Mouse (Mus musculus) intestine, embryonic 15.5 days (tissue): ENCODE results near the gene Gm3417. TPM values are rescaled to one million over a fixed set of nuclear protein-coding genes. Genes with fewer than 3 reads are reported as not detected.
"Not testable (repeated sequence)": the region's sequence is repeated elsewhere in the genome, so short reads cannot be mapped to it uniquely, and the experiment has no call there.

Experiments
- ATAC-seq: fragments of 200-750 bp; cut with Nextera tagmentation; 2 replicates; pipeline ENCODE4 v1.8.0; 2017; ENCODE audit warnings: moderate TSS enrichment, moderate library complexity
- H3K27ac ChIP-seq: fragments of 300-500 bp; sonication (generic); 2 replicates; pipeline ENCODE4 v1.5.1; 2015; ENCODE audit warnings: mild to moderate bottlenecking, inconsistent platforms
- H3K27me3 ChIP-seq: fragments of 300-500 bp; sonication (generic); replicated peaks from 2 replicates; pipeline ENCODE4 v1.6.1; 2015; ENCODE audit warnings: inconsistent platforms
- H3K36me3 ChIP-seq: fragments of 300-500 bp; sonication (generic); 2 replicates; pipeline ENCODE4 v1.6.1; 2015; ENCODE audit warnings: inconsistent platforms
- H3K4me1 ChIP-seq: fragments of 300-500 bp; sonication (generic); replicated peaks from 2 replicates; pipeline ENCODE4 v1.6.1; 2015; ENCODE audit warnings: inconsistent platforms
- H3K4me2 ChIP-seq: fragments of 300-500 bp; sonication (generic); replicated peaks from 2 replicates; pipeline ENCODE4 v1.6.1; 2015; ENCODE audit warnings: mild to moderate bottlenecking, inconsistent platforms
- H3K4me3 ChIP-seq: fragments of 300-500 bp; sonication (generic); replicated peaks from 2 replicates; pipeline ENCODE4 v1.5.1; 2015; ENCODE audit warnings: inconsistent platforms
- H3K9ac ChIP-seq: fragments of 300-500 bp; sonication (generic); 2 replicates; pipeline ENCODE4 v1.6.1; 2015; ENCODE audit warnings: inconsistent platforms
- H3K9me3 ChIP-seq: fragments of 300-500 bp; sonication (generic); 2 replicates; pipeline ENCODE4 v1.6.1; 2016; ENCODE audit warnings: inconsistent platforms
- WGBS: fragments of 180-500 bp; shearing (Covaris S2); methylation state at CpG from one replicate; pipeline ENCODE4 v1.1.7; 2015; 5-methylcytosine and 5-hydroxymethylcytosine counted together
- polyA plus RNA-seq: library from polyadenylated mRNA; unstranded; fragments of >200 nt; fragmentation: Nextera tagmentation; extraction: Ambion mirVana; gene quantifications from 2 replicates; pipeline ENCODE4 v1.2.1, GENCODE M21; 2015

Gm3417 gene
- polyA plus RNA-seq: 0.72 and 2.7 TPM in 2 replicates

- H3K4me1 ChIP-seq, H3K36me3 ChIP-seq, H3K27ac ChIP-seq, H3K27me3 ChIP-seq, H3K9ac ChIP-seq, H3K9me3 ChIP-seq, H3K4me2 ChIP-seq, H3K4me3 ChIP-seq: not testable (repeated sequence)
- no CpG with 5 or more reads among the region's 60 CpGs for WGBS
- peak; percentile 99 for ATAC-seq
Measured at GRCm38 (mm10) chr17:14978362-14979038, at the start of gene Gm3417, which contains the start of gene 9030025P20Rik. Gene Gm3417, minus strand, starts transcription at chr17:14978790. Gene 9030025P20Rik, plus strand, starts transcription at chr17:14978468.

- ATAC-seq, H3K4me2 ChIP-seq, H3K9ac ChIP-seq, H3K36me3 ChIP-seq, H3K4me3 ChIP-seq, H3K9me3 ChIP-seq, H3K27ac ChIP-seq, H3K4me1 ChIP-seq, H3K27me3 ChIP-seq: not testable (repeated sequence)
- no CpG with 5 or more reads among the region's 6 CpGs for WGBS
Measured at GRCm38 (mm10) chr17:15025513-15025912, 46.9 kb upstream of the Gm3417 start.

GRCm38 (mm10) chr17:15024502-15025193, 46.1 kb upstream of the Gm3417 start:
- not testable (repeated sequence) for H3K4me3 ChIP-seq, H3K27me3 ChIP-seq, H3K27ac ChIP-seq, H3K9ac ChIP-seq, H3K4me1 ChIP-seq, H3K36me3 ChIP-seq, H3K4me2 ChIP-seq, H3K9me3 ChIP-seq
- whole genome bisulfite sequencing: no CpG with 5 or more reads among the region's 48 CpGs
- peak; percentile 85 for ATAC-seq

GRCm38 (mm10) chr17:15023878-15024492, 45.4 kb upstream of the Gm3417 start:
- not testable (repeated sequence) for H3K9me3 ChIP-seq, H3K9ac ChIP-seq, H3K4me2 ChIP-seq, H3K36me3 ChIP-seq, H3K4me3 ChIP-seq, H3K27ac ChIP-seq, H3K4me1 ChIP-seq, H3K27me3 ChIP-seq
- peak; percentile 89 for ATAC-seq
- no CpG with 5 or more reads among the region's 97 CpGs for WGBS

GRCm38 (mm10) chr17:15021503-15022220, 43.1 kb upstream of the Gm3417 start:
- H3K9me3 ChIP-seq, H3K27ac ChIP-seq, H3K36me3 ChIP-seq, H3K4me3 ChIP-seq, H3K27me3 ChIP-seq, ATAC-seq, H3K4me2 ChIP-seq, H3K9ac ChIP-seq, H3K4me1 ChIP-seq: not testable (repeated sequence)
- 90% methylated on average over 3 of the region's 3 CpGs for WGBS

GRCm38 (mm10) chr17:15009706-15010413, 31.3 kb upstream of the Gm3417 start, which contains the start of gene Gm3435:
Gene Gm3435, plus strand, starts transcription at chr17:15010176.
- H3K4me2 ChIP-seq, H3K4me1 ChIP-seq, H3K9me3 ChIP-seq, H3K9ac ChIP-seq, H3K27me3 ChIP-seq, H3K36me3 ChIP-seq, H3K27ac ChIP-seq, H3K4me3 ChIP-seq: not testable (repeated sequence)
- ATAC-seq: peak; percentile 99
- WGBS: no CpG with 5 or more reads among the region's 60 CpGs

GRCm38 (mm10) chr17:15009088-15009487, 30.5 kb upstream of the Gm3417 start:
- no CpG with 5 or more reads among the region's 3 CpGs for WGBS
- H3K27ac ChIP-seq, H3K4me1 ChIP-seq, H3K9ac ChIP-seq, H3K4me2 ChIP-seq, H3K4me3 ChIP-seq, H3K36me3 ChIP-seq, H3K27me3 ChIP-seq, H3K9me3 ChIP-seq: not testable (repeated sequence)
- ATAC-seq: peak; percentile 39; the same call in 1 of the 2 replicates

- not testable (repeated sequence) for H3K4me2 ChIP-seq, H3K4me3 ChIP-seq, H3K36me3 ChIP-seq, H3K9ac ChIP-seq, H3K9me3 ChIP-seq, H3K27ac ChIP-seq, H3K4me1 ChIP-seq, H3K27me3 ChIP-seq, ATAC-seq
- WGBS: no CpG with 5 or more reads among the region's 4 CpGs
Measured at GRCm38 (mm10) chr17:15000047-15000446, 21.5 kb upstream of the Gm3417 start.

GRCm38 (mm10) chr17:14994140-14994539, 15.6 kb upstream of the Gm3417 start:
- H3K4me1 ChIP-seq, H3K9me3 ChIP-seq, H3K27me3 ChIP-seq, ATAC-seq, H3K36me3 ChIP-seq, H3K4me3 ChIP-seq, H3K4me2 ChIP-seq, H3K9ac ChIP-seq, H3K27ac ChIP-seq: not testable (repeated sequence)
- no CpG with 5 or more reads among the region's 5 CpGs for WGBS

- H3K9ac ChIP-seq, H3K4me1 ChIP-seq, H3K4me3 ChIP-seq, H3K36me3 ChIP-seq, H3K27me3 ChIP-seq, H3K4me2 ChIP-seq, H3K27ac ChIP-seq, H3K9me3 ChIP-seq: not testable (repeated sequence)
- no CpG with 5 or more reads among the region's 47 CpGs for WGBS
- peak; percentile 87 for ATAC-seq
Measured at GRCm38 (mm10) chr17:14993139-14993832, 14.7 kb upstream of the Gm3417 start.

GRCm38 (mm10) chr17:14992522-14993138, 14.0 kb upstream of the Gm3417 start:
- H3K4me1 ChIP-seq, H3K9ac ChIP-seq, H3K4me2 ChIP-seq, H3K4me3 ChIP-seq, H3K27me3 ChIP-seq, H3K27ac ChIP-seq, H3K36me3 ChIP-seq, H3K9me3 ChIP-seq: not testable (repeated sequence)
- WGBS: no CpG with 5 or more reads among the region's 98 CpGs
- peak; percentile 90 for ATAC-seq
